Mouse (Mus musculus) bone marrow macrophage, adult 2 months (primary cell): ENCODE measurements around the gene Agap3.

Source experiments
- CTCF ChIP-seq: IDR thresholded peaks from 2 replicates; pipeline ENCODE4 v1.5.1; 2012; ENCODE audit warnings: low read depth, mild to moderate bottlenecking, low read length, moderate library complexity
- POLR2A ChIP-seq: IDR thresholded peaks from 2 replicates; pipeline ENCODE4 v1.6.1; 2012; ENCODE audit warnings: mild to moderate bottlenecking, low read depth, low read length, borderline replicate concordance

- TF ChIP-seq CTCF, result no peak
- TF ChIP-seq POLR2A, result no peak
Measured at GRCm38 (mm10) chr5:24426556-24427284, 25.3 kb upstream of the Agap3 start.
